Mouse (Mus musculus) stomach, postnatal 0 days (tissue): ENCODE results near the gene Fam120b. TPM values are rescaled to one million over a fixed set of nuclear protein-coding genes. Genes with fewer than 3 reads are reported as not detected.

Experiments used
- ATAC-seq: fragments of 200-750 bp; cut with Nextera tagmentation; 2 replicates; pipeline ENCODE4 v1.8.0; 2017; ENCODE audit not compliant: low FRiP score, low TSS enrichment
- DNase-seq: peaks from one replicate; pipeline ENCODE4 v3.0.0-alpha.2; 2016; ENCODE audit warnings: low spot score
- H3K27ac ChIP-seq: fragments of 300-500 bp; sonication (generic); replicated peaks from 2 replicates; pipeline ENCODE4 v1.5.1; 2014; ENCODE audit warnings: mild to moderate bottlenecking, control low read depth
- H3K27me3 ChIP-seq: fragments of 300-500 bp; sonication (generic); 2 replicates; pipeline ENCODE4 v1.6.1; 2014; ENCODE audit warnings: low read length; ENCODE audit not compliant: control insufficient read depth, insufficient read depth
- H3K36me3 ChIP-seq: fragments of 300-500 bp; sonication (generic); 2 replicates; pipeline ENCODE4 v1.6.1; 2014; ENCODE audit warnings: low read length, mixed read lengths; ENCODE audit not compliant: control insufficient read depth, insufficient read depth
- H3K4me1 ChIP-seq: fragments of 300-500 bp; sonication (generic); replicated peaks from 2 replicates; pipeline ENCODE4 v1.6.1; 2014; ENCODE audit warnings: antibody characterized with exemption; ENCODE audit not compliant: control insufficient read depth, insufficient read depth
- H3K4me2 ChIP-seq: fragments of 300-500 bp; sonication (generic); replicated peaks from 2 replicates; pipeline ENCODE4 v1.6.1; 2014; ENCODE audit warnings: low read depth, mild to moderate bottlenecking, control low read depth, moderate library complexity
- H3K4me3 ChIP-seq: fragments of 300-500 bp; sonication (generic); 2 replicates; pipeline ENCODE4 v1.5.1; 2014; ENCODE audit warnings: low read depth, low read length, control low read depth
- H3K9ac ChIP-seq: fragments of 300-500 bp; sonication (generic); 2 replicates; pipeline ENCODE4 v1.6.1; 2014; ENCODE audit warnings: mild to moderate bottlenecking, low read length, control low read depth, mixed read lengths
- H3K9me3 ChIP-seq: fragments of 300-500 bp; sonication (generic); 2 replicates; pipeline ENCODE4 v1.6.1; 2016; ENCODE audit warnings: low read length; ENCODE audit not compliant: control insufficient read depth
- CTCF ChIP-seq: IDR thresholded peaks from 2 replicates; pipeline ENCODE4 v1.5.1; 2016; ENCODE audit warnings: antibody characterized with exemption, low read depth, mild to moderate bottlenecking, moderate library complexity
- EP300 ChIP-seq: optimal IDR thresholded peaks from 2 replicates; pipeline ENCODE3; 2016; ENCODE audit warnings: antibody characterized with exemption
- WGBS: fragments of 180-500 bp; shearing (Covaris S2); extraction: QIAGEN DNeasy Blood & Tissue Kit; methylation state at CpG from one replicate; pipeline ENCODE4 v1.1.7; 2014; 5-methylcytosine and 5-hydroxymethylcytosine counted together
- polyA plus RNA-seq: library from polyadenylated mRNA; unstranded; fragments of >200 nt; fragmentation: Nextera tagmentation; extraction: Ambion mirVana; gene quantifications from 2 replicates; pipeline ENCODE4 v1.2.1, GENCODE M21; 2015

Gene Fam120b
- polyA plus RNA-seq, 1 experiment from 2014 or later, result 10.0 TPM

DNA sequence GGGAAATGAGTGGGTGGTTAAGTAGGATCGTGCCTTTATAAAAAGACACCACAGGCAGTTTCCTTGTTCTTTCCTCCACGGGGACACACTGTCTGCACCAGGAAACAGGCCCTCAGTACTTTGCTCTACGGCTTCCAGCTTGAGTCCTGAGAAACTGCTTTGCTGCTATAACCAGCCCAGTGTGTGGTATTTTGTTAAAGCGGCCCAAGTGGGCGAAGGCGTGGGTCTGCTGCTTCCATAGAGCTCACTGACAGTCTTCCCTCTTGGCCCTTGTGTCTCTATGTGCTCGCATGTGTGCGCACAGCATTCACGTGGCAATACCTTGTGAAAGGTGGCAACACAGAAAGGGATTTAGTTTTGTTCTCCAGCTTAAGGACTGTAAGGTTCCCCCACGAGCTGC, 13.3 kb downstream of the Fam120b start:
- Histone ChIP-seq H3K36me3 (peaks cover 18% of the 10 kb centered on the region), H3K9ac (no peak overlapping the region), H3K4me2 (no peak overlapping the region), H3K27me3 (no peaks in the 10 kb centered on the region), H3K27ac (no peak overlapping the region), H3K4me1 (no peaks in the 10 kb centered on the region), H3K4me3 (no peak overlapping the region), H3K9me3 (no peaks in the 10 kb centered on the region)
- WGBS, result 91% methylated on average over 10 of the region's 10 CpGs
- no peak for TF ChIP-seq CTCF
- no peak for TF ChIP-seq EP300
- no peak for DNase-seq
- ATAC-seq, result no peak

DNA sequence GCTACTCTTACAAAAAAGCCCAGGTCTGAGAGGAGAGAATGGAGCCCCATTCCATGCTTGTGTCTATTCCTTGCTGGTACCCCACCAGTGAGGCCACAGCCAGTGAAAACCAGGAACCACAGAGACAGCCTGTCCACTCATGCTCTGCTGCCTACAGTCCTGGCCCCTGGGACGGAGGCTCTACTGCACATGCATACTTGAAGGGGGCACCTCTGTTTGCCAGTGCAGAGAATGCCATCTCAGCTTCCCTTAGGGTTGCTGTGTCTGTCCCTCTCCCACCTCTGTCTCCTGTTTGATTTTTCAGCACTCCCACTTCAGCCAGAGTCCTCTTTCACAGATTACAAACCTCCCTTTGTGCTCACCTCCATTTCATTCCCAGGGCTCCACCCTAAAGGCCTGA, 14.9 kb downstream of the Fam120b start:
- 83% methylated on average over 1 of the region's 1 CpGs for WGBS

DNA sequence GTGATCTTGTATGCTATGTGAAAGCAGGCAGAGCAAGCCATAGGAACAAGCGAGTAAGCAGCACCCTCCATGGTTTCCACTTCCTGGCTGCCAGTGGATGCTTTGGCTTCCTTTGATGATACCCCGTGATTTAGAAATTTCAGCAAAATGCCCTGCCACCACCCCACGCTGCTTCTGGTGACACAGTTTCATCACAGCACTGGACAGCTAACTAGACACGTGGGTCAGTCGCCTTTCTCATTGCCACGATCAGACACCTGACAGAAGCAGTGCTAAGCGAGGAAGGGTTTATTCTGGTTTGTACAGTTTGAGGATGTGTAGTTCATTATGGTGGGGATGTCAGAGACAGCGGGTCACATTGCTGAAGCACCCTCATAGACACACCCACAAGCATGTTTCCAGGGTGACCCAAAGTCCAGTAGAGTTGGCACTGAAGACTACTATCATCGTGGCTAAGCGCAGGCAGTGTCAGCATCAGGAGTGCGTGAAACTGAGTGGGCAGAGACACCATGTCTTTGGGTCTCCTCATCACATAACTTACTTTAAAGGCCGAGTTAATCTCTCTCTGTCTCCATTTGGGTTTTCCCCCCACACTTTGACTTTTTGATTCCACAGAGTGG, 20.7 kb downstream of the Fam120b start:
- Histone ChIP-seq H3K4me3 (no peak overlapping the region), H3K4me1 (no peaks in the 10 kb centered on the region), H3K9me3 (no peaks in the 10 kb centered on the region), H3K9ac (no peak overlapping the region), H3K4me2 (no peak overlapping the region), H3K27ac (no peak overlapping the region), H3K27me3 (no peaks in the 10 kb centered on the region), H3K36me3 (peaks cover 29% of the 10 kb centered on the region)
- WGBS, result 89% methylated on average over 12 of the region's 12 CpGs
- no peak for ATAC-seq
- no peak for DNase-seq
- TF ChIP-seq EP300 (no peak), CTCF (no peak)

More for the DNA sequence above, 14.9 kb downstream of the Fam120b start:
- Histone ChIP-seq H3K4me2 (no peak overlapping the region), H3K4me3 (no peak overlapping the region), H3K36me3 (peaks cover 20% of the 10 kb centered on the region), H3K27ac (no peak overlapping the region), H3K4me1 (no peaks in the 10 kb centered on the region), H3K27me3 (no peaks in the 10 kb centered on the region), H3K9me3 (no peaks in the 10 kb centered on the region), H3K9ac (no peak overlapping the region)
- DNase-seq, result no peak
- TF ChIP-seq EP300, result no peak
- no peak for TF ChIP-seq CTCF
- ATAC-seq, result no peak

DNA sequence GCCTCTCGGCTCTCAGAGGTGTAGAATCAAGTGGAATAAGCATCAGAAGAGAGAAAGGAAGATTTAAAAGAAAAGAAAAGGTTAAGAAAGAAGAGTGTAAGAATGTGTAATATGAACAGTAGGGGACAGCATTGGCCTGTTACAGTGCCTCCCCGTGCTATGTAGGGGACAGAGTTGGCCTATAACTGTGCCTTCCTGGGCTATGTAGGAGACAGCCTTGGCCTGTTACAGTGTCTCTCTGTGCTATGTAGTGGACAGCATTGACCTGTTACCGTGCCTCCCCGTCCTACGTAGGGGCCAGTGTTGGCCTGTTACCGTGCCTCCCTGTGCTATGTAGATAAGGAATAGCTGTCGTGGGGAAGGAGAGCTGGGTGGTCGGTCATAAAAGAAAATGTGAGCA, 23.5 kb downstream of the Fam120b start:
- peaks cover 38% of the 10 kb centered on the region for H3K36me3 ChIP-seq
- no peak for TF ChIP-seq EP300
- TF ChIP-seq CTCF, result peak; percentile 53

DNA sequence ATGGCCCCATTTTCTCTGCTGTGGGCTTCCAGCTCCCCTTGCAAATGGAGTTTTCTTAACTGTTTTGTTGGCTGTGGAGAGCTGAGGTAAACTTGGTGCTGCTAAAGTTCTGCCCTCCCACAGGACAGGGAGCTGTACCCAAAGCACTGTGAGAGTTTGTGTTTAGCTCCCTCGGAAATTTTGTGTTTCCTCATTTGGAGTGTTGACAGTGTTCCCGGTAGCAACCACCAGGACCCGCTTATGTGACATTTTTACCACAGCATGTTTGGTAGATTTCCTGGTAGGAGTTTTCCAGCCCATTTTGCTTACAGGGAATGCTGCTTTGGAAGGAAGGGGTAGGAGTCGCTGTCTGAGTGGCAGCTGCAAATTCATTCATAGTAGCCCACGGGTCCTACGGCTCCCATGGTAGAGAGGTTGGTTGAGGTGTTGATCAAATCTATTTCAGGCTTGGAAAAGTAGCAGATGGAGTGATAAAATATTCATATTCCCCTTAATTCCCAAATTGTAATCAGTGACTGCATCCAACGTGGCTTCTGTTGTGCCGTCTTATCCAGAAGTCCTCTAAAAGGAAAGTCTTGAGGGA, 24.1 kb downstream of the Fam120b start:
- Histone ChIP-seq H3K4me3 (no peak overlapping the region), H3K4me1 (no peaks in the 10 kb centered on the region), H3K4me2 (no peak overlapping the region), H3K9me3 (no peaks in the 10 kb centered on the region), H3K27ac (no peak overlapping the region), H3K36me3 (peaks cover 32% of the 10 kb centered on the region), H3K27me3 (no peaks in the 10 kb centered on the region), H3K9ac (no peak overlapping the region)
- DNase-seq (no peak), ATAC-seq (no peak)
- TF ChIP-seq EP300 (no peak), CTCF (no peak)
- WGBS, result 82% methylated on average over 8 of the region's 8 CpGs

More for the DNA sequence above, 23.5 kb downstream of the Fam120b start:
- no peak for DNase-seq
- H3K4me2 ChIP-seq, result no peak overlapping the region
- H3K27ac ChIP-seq, result no peak overlapping the region
- H3K9me3 ChIP-seq, result no peaks in the 10 kb centered on the region
- no peak overlapping the region for H3K9ac ChIP-seq
- H3K4me1 ChIP-seq, result no peaks in the 10 kb centered on the region
- no peak overlapping the region for H3K4me3 ChIP-seq
- WGBS, result 87% methylated on average over 8 of the region's 8 CpGs
- H3K27me3 ChIP-seq, result no peaks in the 10 kb centered on the region
- ATAC-seq, result no peak

DNA sequence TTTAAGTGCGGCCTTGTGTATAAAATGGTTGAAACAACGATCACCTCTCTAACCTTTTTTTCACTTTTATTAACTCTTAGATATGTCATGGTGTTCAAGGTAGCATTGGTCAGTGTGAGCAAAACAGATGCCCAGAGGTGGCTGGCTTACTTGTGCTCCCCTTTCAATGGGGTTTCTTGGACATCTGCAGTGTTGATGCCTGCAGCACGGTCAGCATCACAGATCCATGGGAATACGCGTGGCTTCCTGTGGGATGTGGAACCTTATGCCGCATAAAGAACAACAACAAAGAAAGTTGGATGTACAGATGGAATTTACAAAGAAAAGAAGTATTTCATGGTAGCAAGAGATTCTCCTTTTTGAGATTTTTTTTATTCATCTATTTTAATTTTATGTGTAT, 25.4 kb downstream of the Fam120b start:
- H3K36me3 ChIP-seq, result peaks cover 37% of the 10 kb centered on the region
- no peaks in the 10 kb centered on the region for H3K4me1 ChIP-seq
- ATAC-seq, result no peak
- TF ChIP-seq EP300 (no peak), CTCF (no peak)
- H3K9ac ChIP-seq, result no peak overlapping the region
- no peaks in the 10 kb centered on the region for H3K27me3 ChIP-seq
- DNase-seq, result no peak
- H3K9me3 ChIP-seq, result no peaks in the 10 kb centered on the region
- H3K27ac ChIP-seq, result no peak overlapping the region
- no peak overlapping the region for H3K4me2 ChIP-seq
- 95% methylated on average over 6 of the region's 6 CpGs for WGBS
- no peak overlapping the region for H3K4me3 ChIP-seq
